Mouse (Mus musculus) bone marrow, adult 2 months (tissue): ENCODE data around the gene Mbtps2. TPM values are rescaled to one million over a fixed set of nuclear protein-coding genes. Genes with fewer than 3 reads are reported as not detected.

Experiments used
- H3K27ac ChIP-seq: fragments of 200-500 bp; 2 replicates; pipeline ENCODE4 v1.5.1; 2012; ENCODE audit warnings: low read depth, mild to moderate bottlenecking, control low read depth, inconsistent platforms, low read length; ENCODE audit not compliant: control insufficient read depth, poor library complexity, insufficient read depth
- H3K4me1 ChIP-seq: fragments of 200-500 bp; 2 replicates; pipeline ENCODE4 v1.6.1; 2011; ENCODE audit warnings: low read length; ENCODE audit not compliant: control insufficient read depth, insufficient read depth
- H3K4me3 ChIP-seq: fragments of 200-500 bp; replicated peaks from 2 replicates; pipeline ENCODE3; 2011; ENCODE audit warnings: mild to moderate bottlenecking, low read depth, low read length, control low read depth; ENCODE audit not compliant: control insufficient read depth
- CTCF ChIP-seq: fragments of 200-500 bp; IDR thresholded peaks from 2 replicates; pipeline ENCODE4 v1.5.1; 2011; ENCODE audit warnings: low read length, control low read depth; ENCODE audit not compliant: control insufficient read depth, insufficient read depth
- POLR2A ChIP-seq: fragments of 200-500 bp; IDR thresholded peaks from 2 replicates; pipeline ENCODE4 v1.6.1; 2011; ENCODE audit warnings: low read depth, mild to moderate bottlenecking, control low read depth, low read length, borderline replicate concordance; ENCODE audit not compliant: control insufficient read depth
- WGBS: fragments of 180-500 bp; shearing (Covaris S2); methylation state at CpG from one replicate; pipeline ENCODE4 v1.1.7; 2018; 5-methylcytosine and 5-hydroxymethylcytosine counted together
- polyA plus RNA-seq: library from polyadenylated mRNA; stranded (reverse); fragments of >200 nt; gene quantifications from 2 replicates; pipeline ENCODE4 v1.2.4, GENCODE M21; 2011; ENCODE audit warnings: low replicate concordance; ENCODE audit not compliant: missing spikeins, insufficient read depth, insufficient read length

Mbtps2 gene
- polyA plus RNA-seq, 1 experiment, result 6.1 TPM

- H3K27ac ChIP-seq, result no peak overlapping the region
- 10% methylated on average over 3 of the region's 3 CpGs for WGBS
- TF ChIP-seq POLR2A (no peak), CTCF (no peak)
These were observed 2.9 kb upstream of the Mbtps2 start for GRCm38 (mm10) chrX:157601450-157601849.

GRCm38 (mm10) chrX:157597585-157598185 is 830 bp downstream of the Mbtps2 start:
- peak overlapping the region; percentile 96 for H3K4me3 ChIP-seq
- WGBS, result 16% methylated on average over 17 of the region's 17 CpGs
- H3K4me1 ChIP-seq, result no peaks in the 10 kb centered on the region
- TF ChIP-seq CTCF (no peak), POLR2A (no peak)
- H3K27ac ChIP-seq, result peak overlapping the region; percentile 94

More at GRCm38 (mm10) chrX:157601450-157601849, 2.9 kb upstream of the Mbtps2 start:
- no peaks in the 10 kb centered on the region for H3K4me1 ChIP-seq
- no peak overlapping the region for H3K4me3 ChIP-seq

GRCm38 (mm10) chrX:157596802-157597201 is 1.7 kb downstream of the Mbtps2 start:
- WGBS, result 25% methylated on average over 5 of the region's 5 CpGs
- H3K4me3 ChIP-seq, result no peak overlapping the region

GRCm38 (mm10) chrX:157595927-157596326 is 2.6 kb downstream of the Mbtps2 start:
- H3K27ac ChIP-seq, result no peak overlapping the region
- TF ChIP-seq POLR2A (no peak), CTCF (no peak)
- H3K4me1 ChIP-seq, result no peaks in the 10 kb centered on the region
- WGBS, result 29% methylated on average over 6 of the region's 6 CpGs
- no peak overlapping the region for H3K4me3 ChIP-seq

More at GRCm38 (mm10) chrX:157596802-157597201, 1.7 kb downstream of the Mbtps2 start:
- no peak overlapping the region for H3K27ac ChIP-seq
- no peaks in the 10 kb centered on the region for H3K4me1 ChIP-seq
- no peak for TF ChIP-seq CTCF
- TF ChIP-seq POLR2A, result no peak

GRCm38 (mm10) chrX:157594606-157595005 is 3.9 kb downstream of the Mbtps2 start:
- TF ChIP-seq POLR2A (no peak), CTCF (no peak)
- Histone ChIP-seq H3K27ac (no peak overlapping the region), H3K4me1 (no peaks in the 10 kb centered on the region), H3K4me3 (no peak overlapping the region)
- WGBS, result 75% methylated on average over 2 of the region's 2 CpGs

GRCm38 (mm10) chrX:157587001-157587400 is 11.5 kb downstream of the Mbtps2 start:
- WGBS, result 75% methylated on average over 5 of the region's 5 CpGs
- TF ChIP-seq CTCF, result no peak
- no peak for TF ChIP-seq POLR2A
- no peak overlapping the region for H3K27ac ChIP-seq

GRCm38 (mm10) chrX:157586397-157586796 is 12.1 kb downstream of the Mbtps2 start:
- H3K27ac ChIP-seq, result no peak overlapping the region
- H3K4me1 ChIP-seq, result no peaks in the 10 kb centered on the region
- no peak overlapping the region for H3K4me3 ChIP-seq
- no peak for TF ChIP-seq CTCF
- no peak for TF ChIP-seq POLR2A

More at GRCm38 (mm10) chrX:157587001-157587400, 11.5 kb downstream of the Mbtps2 start:
- Histone ChIP-seq H3K4me3 (no peak overlapping the region), H3K4me1 (no peaks in the 10 kb centered on the region)

GRCm38 (mm10) chrX:157579108-157579614 is 19.4 kb downstream of the Mbtps2 start:
- no peak overlapping the region for H3K27ac ChIP-seq
- 68% methylated on average over 6 of the region's 6 CpGs for WGBS
- no peak for TF ChIP-seq CTCF
- TF ChIP-seq POLR2A, result no peak

GRCm38 (mm10) chrX:157574683-157575082 is 23.8 kb downstream of the Mbtps2 start:
- Histone ChIP-seq H3K4me3 (no peak overlapping the region), H3K4me1 (no peaks in the 10 kb centered on the region), H3K27ac (no peak overlapping the region)
- TF ChIP-seq POLR2A (no peak), CTCF (no peak)
- WGBS, result 59% methylated on average over 2 of the region's 2 CpGs

More at GRCm38 (mm10) chrX:157579108-157579614, 19.4 kb downstream of the Mbtps2 start:
- no peak overlapping the region for H3K4me3 ChIP-seq
- H3K4me1 ChIP-seq, result no peaks in the 10 kb centered on the region
